Mouse (Mus musculus) lung, embryonic 14.5 days (tissue): ENCODE measurements at regions not wholly inside any gene's neighbourhood (a gene's known extent, or its start where the extent isn't known, plus 50 kb on each side); places are given as distances from the start of the nearest gene placed in this dataset.
"Not testable (repeated sequence)": the region's sequence is repeated elsewhere in the genome, so short reads cannot be mapped to it uniquely, and the experiment has no call there.

Experiments
- ATAC-seq: fragments of 200-750 bp; cut with Nextera tagmentation; 2 replicates; pipeline ENCODE4 v1.8.0; 2017; ENCODE audit warnings: mild to moderate bottlenecking, moderate TSS enrichment, moderate library complexity; ENCODE audit not compliant: insufficient read depth
- DNase-seq: peaks from one replicate; pipeline ENCODE4 v3.0.0-alpha.2; 2015
- H3K27ac ChIP-seq: fragments of 300-500 bp; sonication (generic); 2 replicates; pipeline ENCODE4 v1.5.1; 2014; ENCODE audit warnings: low read depth, mild to moderate bottlenecking, moderate library complexity
- H3K27me3 ChIP-seq: fragments of 300-500 bp; sonication (generic); 2 replicates; pipeline ENCODE4 v1.6.1; 2014; ENCODE audit warnings: low read length, control low read depth; ENCODE audit not compliant: insufficient read depth
- H3K36me3 ChIP-seq: fragments of 300-500 bp; sonication (generic); 2 replicates; pipeline ENCODE4 v1.6.1; 2014; ENCODE audit warnings: control low read depth; ENCODE audit not compliant: insufficient read depth
- H3K4me1 ChIP-seq: fragments of 300-500 bp; sonication (generic); 2 replicates; pipeline ENCODE4 v1.6.1; 2014; ENCODE audit warnings: antibody characterized with exemption, control low read depth; ENCODE audit not compliant: insufficient read depth
- H3K4me2 ChIP-seq: fragments of 300-500 bp; sonication (generic); 2 replicates; pipeline ENCODE4 v1.6.1; 2014; ENCODE audit warnings: mild to moderate bottlenecking
- H3K4me3 ChIP-seq: fragments of 300-500 bp; sonication (generic); 2 replicates; pipeline ENCODE4 v1.5.1; 2014; ENCODE audit warnings: low read depth, low read length
- H3K9ac ChIP-seq: fragments of 300-500 bp; sonication (generic); 2 replicates; pipeline ENCODE4 v1.6.1; 2014
- H3K9me3 ChIP-seq: fragments of 300-500 bp; sonication (generic); 2 replicates; pipeline ENCODE4 v1.6.1; 2016; ENCODE audit warnings: low read depth, low read length, control low read depth
- CTCF ChIP-seq: IDR thresholded peaks from 2 replicates; pipeline ENCODE4 v1.5.1; 2016; ENCODE audit warnings: antibody characterized with exemption, low read depth
- WGBS: fragments of 180-500 bp; shearing (Covaris S2); extraction: QIAGEN DNeasy Blood & Tissue Kit; methylation state at CpG from one replicate; pipeline ENCODE4 v1.1.7; 2014; 5-methylcytosine and 5-hydroxymethylcytosine counted together

- DNase-seq (peak; percentile 87), ATAC-seq (peak; percentile 86)
- WGBS, result 34% methylated on average over 9 of the region's 9 CpGs
- Histone ChIP-seq H3K4me2 (no peak overlapping the region), H3K4me1 (no peaks in the 10 kb centered on the region), H3K36me3 (no peaks in the 10 kb centered on the region), H3K4me3 (no peak overlapping the region), H3K27me3 (no peaks in the 10 kb centered on the region), H3K27ac (no peak overlapping the region), H3K9ac (no peak overlapping the region), H3K9me3 (no peaks in the 10 kb centered on the region)
- no peak for TF ChIP-seq CTCF
These were observed 162.5 kb upstream of the Peli2 start for GRCm38 (mm10) chr14:47958171-47958570.

GRCm38 (mm10) chr14:47959366-47960280 is 161.0 kb upstream of the Peli2 start:
- Histone ChIP-seq H3K9me3 (no peaks in the 10 kb centered on the region), H3K4me3 (no peak overlapping the region), H3K36me3 (no peaks in the 10 kb centered on the region), H3K4me1 (no peaks in the 10 kb centered on the region), H3K4me2 (no peak overlapping the region), H3K27ac (no peak overlapping the region), H3K27me3 (no peaks in the 10 kb centered on the region), H3K9ac (no peak overlapping the region)
- no peak for ATAC-seq
- no peak for DNase-seq
- 57% methylated on average over 12 of the region's 12 CpGs for WGBS
- TF ChIP-seq CTCF, result no peak

GRCm38 (mm10) chr14:47964806-47965205 is 155.8 kb upstream of the Peli2 start:
- not testable (repeated sequence) for H3K4me2 ChIP-seq, H3K27me3 ChIP-seq, ATAC-seq, H3K9me3 ChIP-seq, DNase-seq, H3K4me1 ChIP-seq, H3K27ac ChIP-seq, H3K36me3 ChIP-seq, H3K9ac ChIP-seq, H3K4me3 ChIP-seq
- WGBS, result 84% methylated on average over 4 of the region's 4 CpGs

DNA sequence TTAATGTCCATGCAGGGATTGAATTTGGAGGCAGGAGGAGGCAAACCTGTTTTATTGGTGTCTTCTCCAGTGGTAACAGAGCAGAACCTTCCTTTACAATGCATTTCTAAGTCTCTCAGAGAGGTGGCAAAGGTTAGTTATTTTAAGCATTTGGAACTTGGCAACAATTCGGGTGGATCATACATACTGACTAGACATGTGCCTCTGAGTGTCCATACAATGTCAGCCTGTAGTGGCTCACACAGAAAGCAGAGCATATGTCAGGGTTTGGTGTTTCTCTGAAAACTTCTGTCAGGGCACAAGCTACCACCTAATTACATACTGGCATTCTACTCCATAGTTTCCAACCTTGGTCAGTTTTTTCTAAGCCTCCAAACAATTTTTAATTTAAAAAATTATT is 150.8 kb upstream of the Peli2 start:
- H3K4me1 ChIP-seq, result no peaks in the 10 kb centered on the region
- no peak for ATAC-seq
- 32% methylated on average over 1 of the region's 1 CpGs for WGBS
- H3K9me3 ChIP-seq, result no peaks in the 10 kb centered on the region
- DNase-seq, result peak; percentile 19
- TF ChIP-seq CTCF, result no peak
- H3K27me3 ChIP-seq, result no peaks in the 10 kb centered on the region
- no peak overlapping the region for H3K27ac ChIP-seq
- H3K4me3 ChIP-seq, result no peak overlapping the region
- no peaks in the 10 kb centered on the region for H3K36me3 ChIP-seq
- H3K9ac ChIP-seq, result no peak overlapping the region
- H3K4me2 ChIP-seq, result no peak overlapping the region

GRCm38 (mm10) chr14:47973161-47973560 is 147.5 kb upstream of the Peli2 start:
- H3K4me1 ChIP-seq, H3K4me3 ChIP-seq, H3K4me2 ChIP-seq, H3K27me3 ChIP-seq, H3K9me3 ChIP-seq, H3K9ac ChIP-seq, ATAC-seq, H3K36me3 ChIP-seq, H3K27ac ChIP-seq, DNase-seq: not testable (repeated sequence)
- 96% methylated on average over 20 of the region's 20 CpGs for WGBS

DNA sequence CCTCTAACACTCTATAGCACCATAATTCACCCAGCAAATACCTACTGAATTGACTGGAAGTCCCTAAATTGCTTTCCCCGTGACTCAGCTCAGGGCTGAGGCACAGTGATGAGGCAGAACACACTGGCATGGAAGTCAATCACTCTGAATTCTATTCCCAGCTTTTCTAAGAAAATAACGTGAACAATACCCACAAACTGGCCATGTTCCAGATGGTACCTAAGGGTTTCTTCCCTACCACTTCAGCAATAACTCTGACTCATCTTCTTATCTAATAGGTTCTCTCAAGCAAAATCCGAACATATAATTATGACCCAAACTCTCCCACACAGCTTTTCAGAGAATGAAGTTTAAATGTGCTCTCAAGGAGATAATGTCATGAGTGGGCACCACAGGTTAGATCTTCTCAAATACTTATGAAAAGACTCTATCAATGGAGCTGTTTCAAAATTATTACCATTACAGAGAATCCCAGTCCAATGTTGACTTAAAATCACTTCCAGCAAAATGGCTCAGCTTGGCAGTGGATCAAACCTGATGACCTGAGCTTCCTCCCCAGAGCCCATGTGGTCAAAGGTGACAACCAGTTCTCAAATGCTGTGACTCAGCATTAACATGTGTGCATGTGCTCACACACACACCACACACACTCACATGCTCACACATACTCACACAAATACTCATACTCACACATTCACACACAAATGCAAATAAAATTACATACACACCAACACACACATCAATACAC is 137.5 kb upstream of the Peli2 start:
- Histone ChIP-seq H3K4me2 (no peak overlapping the region), H3K4me1 (peaks cover 9% of the 10 kb centered on the region; the same call in 1 of the 2 replicates), H3K27ac (no peak overlapping the region), H3K9me3 (no peaks in the 10 kb centered on the region), H3K9ac (no peak overlapping the region), H3K27me3 (no peaks in the 10 kb centered on the region), H3K4me3 (no peak overlapping the region), H3K36me3 (no peaks in the 10 kb centered on the region)
- no peak for TF ChIP-seq CTCF
- DNase-seq (no peak), ATAC-seq (no peak)
- 70% methylated on average over 3 of the region's 3 CpGs for WGBS

- no peak overlapping the region for H3K4me3 ChIP-seq
- no peak overlapping the region for H3K27ac ChIP-seq
- no peak for TF ChIP-seq CTCF
- H3K27me3 ChIP-seq, result no peaks in the 10 kb centered on the region
- WGBS, result 4% methylated on average over 3 of the region's 3 CpGs
- H3K4me1 ChIP-seq, result peaks cover 9% of the 10 kb centered on the region; the same call in 1 of the 2 replicates
- DNase-seq (peak; percentile 26), ATAC-seq (peak; percentile 38; the same call in 1 of the 2 replicates)
- H3K36me3 ChIP-seq, result no peaks in the 10 kb centered on the region
- H3K9ac ChIP-seq, result no peak overlapping the region
- no peaks in the 10 kb centered on the region for H3K9me3 ChIP-seq
- H3K4me2 ChIP-seq, result 0 out of 2 replicates have a peak overlapping the region, but pooled peaks have one; percentile 7
These were observed 134.1 kb upstream of the Peli2 start for GRCm38 (mm10) chr14:47986483-47986882.
